Mouse (Mus musculus): ENCODE data around the gene Ndufs7. TPM values are rescaled to one million over a fixed set of nuclear protein-coding genes. Genes with fewer than 3 reads are reported as not detected.

Ndufs7 gene
- polyA plus RNA-seq, 1 experiment from 2014 or later, result 311 TPM

GRCm38 (mm10) chr10:80226071-80226415 is 22.9 kb upstream of the Ndufs7 start:
- peak overlapping the region; percentile 98 for H3K27ac ChIP-seq
- H3K27me3 ChIP-seq (ENCODE audit: low read depth, poor library complexity, severe bottlenecking), result no peaks in the 10 kb centered on the region
- no peaks in the 10 kb centered on the region for H3K9me3 ChIP-seq (replicated peaks)
- peaks cover 56% of the 10 kb centered on the region for H3K4me1 ChIP-seq
- under 1% methylated on average over 14 of the region's 14 CpGs for WGBS
- DNase-seq (ENCODE audit: low spot score), result no peak
- H3K4me3 ChIP-seq, result peak overlapping the region; percentile 89
- H3K36me3 ChIP-seq, result peaks cover 34% of the 10 kb centered on the region

GRCm38 (mm10) chr10:80226416-80227165 is 22.3 kb upstream of the Ndufs7 start, which contains the start of gene Mum1:
Mum1 (plus strand) TSS chr10:80226434.
- Histone ChIP-seq H3K27ac (peak within 1 kb of the TSS; percentile 98), H3K4me1 (peaks cover 54% of the 10 kb centered on the region), H3K27me3 (ENCODE audit: low read depth, poor library complexity, severe bottlenecking) (no peaks in the 10 kb centered on the region), H3K4me3 (peak within 1 kb of the TSS; percentile 89), H3K9me3 (replicated peaks) (no peaks in the 10 kb centered on the region), H3K36me3 (peaks cover 38% of the 10 kb centered on the region)
- under 1% methylated on average over 73 of the region's 75 CpGs for WGBS
- peak; percentile 99 for DNase-seq (ENCODE audit: low spot score)

- Histone ChIP-seq H3K27me3 (ENCODE audit: low read depth, poor library complexity, severe bottlenecking) (no peaks in the 10 kb centered on the region), H3K27ac (peak overlapping the region; percentile 98), H3K4me1 (peaks cover 57% of the 10 kb centered on the region), H3K36me3 (peaks cover 44% of the 10 kb centered on the region), H3K4me3 (peak overlapping the region; percentile 89), H3K9me3 (replicated peaks) (no peaks in the 10 kb centered on the region)
- no peak for DNase-seq (ENCODE audit: low spot score)
- WGBS, result 17% methylated on average over 10 of the region's 10 CpGs
Measured at GRCm38 (mm10) chr10:80227166-80227539, 21.8 kb upstream of the Ndufs7 start.

DNA sequence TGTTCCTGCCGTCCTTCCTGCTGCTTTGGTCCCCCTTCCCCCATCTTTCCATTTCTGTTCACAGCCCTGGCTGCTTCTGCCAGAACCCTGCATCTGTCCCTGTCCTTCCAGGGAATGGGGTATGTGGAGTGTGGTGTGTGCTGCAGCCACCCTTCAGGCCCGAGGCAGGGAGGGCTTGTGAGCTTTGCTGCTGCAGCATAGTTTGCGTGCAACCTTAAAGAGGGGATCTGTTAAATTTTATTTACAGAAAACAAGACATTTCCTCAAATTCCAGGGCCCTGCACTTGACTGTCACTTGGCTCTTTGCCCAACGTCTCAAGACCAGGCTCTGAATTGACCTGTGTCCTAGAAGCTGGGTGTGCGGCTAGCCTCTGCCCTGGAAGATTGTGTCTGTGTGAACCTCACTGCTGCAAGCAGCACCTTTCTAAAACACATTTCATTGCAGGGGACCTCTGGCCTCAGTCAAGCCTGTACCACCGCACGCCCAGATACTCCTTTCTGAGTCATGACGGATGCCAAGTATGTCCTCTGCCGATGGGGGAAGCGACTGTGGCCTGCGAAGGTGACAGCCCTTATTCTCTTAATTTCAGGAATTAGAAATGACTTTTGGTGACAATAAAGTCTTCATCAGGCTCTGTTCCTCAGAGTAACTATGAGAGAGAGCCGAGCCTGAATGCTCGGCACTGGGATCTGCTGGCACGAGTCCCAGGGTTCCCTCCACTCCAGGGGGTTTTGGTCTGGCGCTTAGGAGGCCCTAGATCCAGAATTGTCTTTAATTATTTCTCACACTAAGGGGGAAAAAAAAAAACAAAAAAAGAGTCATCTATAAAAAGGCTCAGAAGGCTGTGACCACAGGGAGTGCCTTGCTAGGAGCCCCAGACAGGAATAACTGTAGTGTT is 20.8 kb upstream of the Ndufs7 start:
- DNase-seq (ENCODE audit: low spot score), result no peak
- Histone ChIP-seq H3K4me1 (peaks cover 67% of the 10 kb centered on the region), H3K4me3 (peak overlapping the region; percentile 89), H3K27me3 (ENCODE audit: low read depth, poor library complexity, severe bottlenecking) (no peaks in the 10 kb centered on the region), H3K9me3 (replicated peaks) (no peaks in the 10 kb centered on the region), H3K36me3 (peaks cover 54% of the 10 kb centered on the region), H3K27ac (peak overlapping the region; percentile 98)
- WGBS, result 81% methylated on average over 15 of the region's 15 CpGs

GRCm38 (mm10) chr10:80236145-80236825 is 12.6 kb upstream of the Ndufs7 start:
- H3K36me3 ChIP-seq, result peaks cover 100% of the 10 kb centered on the region
- H3K4me3 ChIP-seq, result no peak overlapping the region
- DNase-seq (ENCODE audit: low spot score), result no peak
- no peaks in the 10 kb centered on the region for H3K9me3 ChIP-seq (replicated peaks)
- peaks cover 22% of the 10 kb centered on the region for H3K4me1 ChIP-seq
- H3K27me3 ChIP-seq (ENCODE audit: low read depth, poor library complexity, severe bottlenecking), result no peaks in the 10 kb centered on the region
- 95% methylated on average over 13 of the region's 13 CpGs for WGBS
- H3K27ac ChIP-seq, result no peak overlapping the region

DNA sequence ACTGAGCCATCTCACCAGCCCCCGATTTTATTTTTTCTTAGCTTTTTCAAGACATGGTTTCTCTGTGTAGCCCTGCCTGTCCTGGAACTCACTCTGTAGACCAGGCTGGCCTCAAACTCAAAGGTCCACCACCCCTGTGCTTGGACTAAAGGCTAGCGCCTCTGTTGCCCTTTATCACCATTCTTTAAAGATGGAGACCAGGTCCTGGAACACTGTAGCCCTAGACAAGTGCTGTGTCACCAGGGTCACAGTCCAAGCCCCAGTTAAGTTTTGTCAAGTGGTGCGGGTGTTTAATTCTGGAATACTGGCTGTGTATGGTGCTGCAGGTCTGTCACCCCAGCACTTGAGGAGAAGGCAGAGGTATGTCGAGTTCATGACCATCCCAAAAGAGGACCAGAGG is 11.9 kb upstream of the Ndufs7 start:
- Histone ChIP-seq H3K27ac (no peak overlapping the region), H3K4me1 (peaks cover 17% of the 10 kb centered on the region), H3K27me3 (ENCODE audit: low read depth, poor library complexity, severe bottlenecking) (no peaks in the 10 kb centered on the region), H3K36me3 (peaks cover 100% of the 10 kb centered on the region), H3K9me3 (replicated peaks) (no peaks in the 10 kb centered on the region), H3K4me3 (no peak overlapping the region)
- DNase-seq (ENCODE audit: low spot score), result no peak
- 91% methylated on average over 4 of the region's 4 CpGs for WGBS

- peaks cover 4% of the 10 kb centered on the region for H3K4me1 ChIP-seq
- H3K27ac ChIP-seq, result no peak overlapping the region
- H3K27me3 ChIP-seq (ENCODE audit: low read depth, poor library complexity, severe bottlenecking), result no peaks in the 10 kb centered on the region
- DNase-seq (ENCODE audit: low spot score), result no peak
- 91% methylated on average over 3 of the region's 3 CpGs for WGBS
- no peak overlapping the region for H3K4me3 ChIP-seq
- H3K36me3 ChIP-seq, result peaks cover 100% of the 10 kb centered on the region
- no peaks in the 10 kb centered on the region for H3K9me3 ChIP-seq (replicated peaks)
Measured at GRCm38 (mm10) chr10:80238306-80238705, 10.6 kb upstream of the Ndufs7 start.

DNA sequence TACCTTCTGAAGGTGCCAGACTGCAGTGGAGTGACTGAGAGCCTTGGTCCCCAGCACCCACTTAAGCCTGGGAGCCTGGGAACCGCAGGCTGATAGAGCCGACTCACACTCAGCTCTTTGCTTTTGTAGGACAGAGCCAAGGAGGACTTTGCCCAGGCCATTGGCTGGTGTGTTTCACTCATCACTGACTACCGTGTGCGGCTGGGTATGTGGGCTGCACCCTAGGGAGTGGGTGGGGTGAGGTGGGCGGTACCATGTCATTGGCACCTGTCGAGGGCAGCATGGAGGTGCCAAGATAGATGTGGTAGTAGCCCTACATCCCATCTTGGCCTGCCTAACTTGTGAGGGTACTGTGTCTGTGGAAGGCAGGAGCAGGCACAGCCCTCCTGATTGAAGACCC is 9.1 kb upstream of the Ndufs7 start:
- Histone ChIP-seq H3K4me1 (no peaks in the 10 kb centered on the region), H3K9me3 (replicated peaks) (no peaks in the 10 kb centered on the region), H3K4me3 (no peak overlapping the region), H3K36me3 (peaks cover 100% of the 10 kb centered on the region), H3K27ac (no peak overlapping the region), H3K27me3 (ENCODE audit: low read depth, poor library complexity, severe bottlenecking) (no peaks in the 10 kb centered on the region)
- WGBS, result 92% methylated on average over 6 of the region's 6 CpGs
- no peak for DNase-seq (ENCODE audit: low spot score)

DNA sequence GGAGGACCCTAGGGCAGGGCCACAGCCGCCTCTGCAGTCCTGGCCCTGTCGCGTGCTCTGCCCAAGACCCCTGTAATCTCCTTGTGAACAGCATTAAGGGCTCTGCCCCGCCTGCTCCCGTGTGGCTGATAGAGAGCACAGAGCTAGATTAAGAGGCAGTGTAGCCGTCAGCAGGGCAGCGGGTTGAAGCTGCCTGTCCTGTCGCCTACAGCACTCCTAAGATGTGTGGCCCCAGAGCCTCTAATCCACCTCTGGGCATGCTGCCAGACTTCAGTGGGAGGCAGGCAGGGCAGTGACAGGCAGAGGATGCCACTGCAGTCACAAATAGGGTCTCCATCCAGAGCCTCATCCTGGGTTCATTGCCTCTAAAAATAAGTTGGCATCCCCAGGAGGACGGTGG is 6.8 kb upstream of the Ndufs7 start:
- Histone ChIP-seq H3K4me3 (no peak overlapping the region), H3K36me3 (peaks cover 78% of the 10 kb centered on the region), H3K9me3 (replicated peaks) (no peaks in the 10 kb centered on the region), H3K4me1 (peaks cover 8% of the 10 kb centered on the region; the same call in 1 of the 2 replicates), H3K27me3 (ENCODE audit: low read depth, poor library complexity, severe bottlenecking) (no peaks in the 10 kb centered on the region), H3K27ac (no peak overlapping the region)
- no peak for DNase-seq (ENCODE audit: low spot score)
- WGBS, result 86% methylated on average over 9 of the region's 9 CpGs

DNA sequence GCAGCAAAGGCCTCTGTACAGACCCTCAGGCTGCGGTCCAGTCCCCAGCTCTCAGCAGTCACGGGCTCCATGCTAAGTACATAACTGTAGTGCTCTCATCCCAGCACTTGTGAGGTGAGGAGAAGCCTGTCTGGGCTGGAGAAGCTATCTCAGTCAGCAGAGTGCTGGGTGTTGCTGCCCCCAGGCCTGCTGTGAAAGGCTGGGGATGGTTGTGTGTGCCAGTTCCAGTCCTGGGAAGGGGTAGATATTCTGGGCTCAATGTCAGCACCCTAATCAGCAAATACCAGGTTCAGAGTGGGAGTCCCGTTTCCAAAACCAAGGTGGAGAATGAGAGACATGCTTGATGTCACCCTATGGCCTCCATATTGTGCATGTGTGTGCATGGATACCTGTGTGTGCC is 6.3 kb upstream of the Ndufs7 start:
- 89% methylated on average over 3 of the region's 3 CpGs for WGBS
- no peak for DNase-seq (ENCODE audit: low spot score)
- H3K27ac ChIP-seq, result no peak overlapping the region
- no peaks in the 10 kb centered on the region for H3K27me3 ChIP-seq (ENCODE audit: low read depth, poor library complexity, severe bottlenecking)
- no peaks in the 10 kb centered on the region for H3K9me3 ChIP-seq (replicated peaks)
- H3K36me3 ChIP-seq, result peaks cover 73% of the 10 kb centered on the region
- peaks cover 8% of the 10 kb centered on the region; the same call in 1 of the 2 replicates for H3K4me1 ChIP-seq
- H3K4me3 ChIP-seq, result no peak overlapping the region

DNA sequence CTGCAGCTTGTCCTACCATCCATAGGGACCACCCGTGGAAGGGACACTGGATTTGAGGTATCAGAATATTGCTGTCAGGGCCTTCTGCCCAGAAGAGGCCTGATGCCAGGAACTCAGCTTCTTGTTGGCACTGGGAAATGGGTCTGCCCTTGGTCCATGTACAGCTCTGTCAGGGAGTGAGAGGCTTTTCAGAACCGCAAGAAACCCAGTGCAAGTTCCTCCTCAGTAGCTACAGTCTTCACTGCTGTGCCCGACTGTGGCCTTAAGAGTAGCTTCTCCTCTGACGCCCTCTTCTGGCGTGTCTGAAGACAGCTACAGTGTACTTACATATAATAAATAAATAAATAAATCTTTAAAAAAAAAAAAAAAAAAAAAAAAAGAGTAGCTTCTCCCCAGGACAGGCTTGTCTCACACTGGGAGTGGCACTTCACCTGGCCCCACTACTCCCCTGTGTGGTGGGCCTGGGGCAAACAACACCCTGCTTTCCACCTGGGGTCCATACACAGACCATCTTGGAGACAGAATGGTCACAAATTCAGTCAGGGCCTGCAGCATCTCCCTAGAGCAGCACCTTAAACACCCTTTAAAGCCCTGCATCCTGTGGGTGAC is 4.0 kb upstream of the Ndufs7 start:
- WGBS, result 39% methylated on average over 5 of the region's 5 CpGs
- peaks cover 16% of the 10 kb centered on the region for H3K4me1 ChIP-seq
- no peaks in the 10 kb centered on the region for H3K27me3 ChIP-seq (ENCODE audit: low read depth, poor library complexity, severe bottlenecking)
- no peak overlapping the region for H3K27ac ChIP-seq
- H3K36me3 ChIP-seq, result peaks cover 50% of the 10 kb centered on the region
- no peak overlapping the region for H3K4me3 ChIP-seq
- DNase-seq (ENCODE audit: low spot score), result no peak
- no peaks in the 10 kb centered on the region for H3K9me3 ChIP-seq (replicated peaks)

- Histone ChIP-seq H3K9me3 (replicated peaks) (no peaks in the 10 kb centered on the region), H3K27ac (peak overlapping the region; percentile 46), H3K4me1 (peaks cover 23% of the 10 kb centered on the region), H3K4me3 (no peak overlapping the region), H3K36me3 (peaks cover 43% of the 10 kb centered on the region), H3K27me3 (ENCODE audit: low read depth, poor library complexity, severe bottlenecking) (no peaks in the 10 kb centered on the region)
- DNase-seq (ENCODE audit: low spot score), result peak; percentile 80
- 5% methylated on average over 4 of the region's 4 CpGs for WGBS
Measured at GRCm38 (mm10) chr10:80245600-80245999, 3.3 kb upstream of the Ndufs7 start.
